In genomic region chr11:70597301-70597700, GRCm38 (mm10) we compare ENCODE assay signal across 17 mouse cellular contexts. TPM values are rescaled to one million over a fixed set of nuclear protein-coding genes. Genes with fewer than 3 reads are reported as not detected.
A peak's percentile ranks its signal among the peaks of the same experiment; 100 is the strongest.
DNase-seq lines count a peak whose midpoint lies in the region; ATAC-seq and TF ChIP-seq lines count a peak whose summit lies in the region.
"Had no signal": no experiment of that assay in that cellular context is flagged by ENCODE, and none has a peak within 500 bp of the region (broad histone marks: within the 10 kb centered on the region; RNA-seq: fewer than 3 reads in every experiment).

No protein-coding gene starts in this region.

- peak; percentile 65 for ATAC-seq in common myeloid progenitor, adult 5-6 weeks (replicated peaks; ENCODE audit: low read depth, poor library complexity, severe bottlenecking)
- ATAC-seq in liver, embryonic 14.5 days (ENCODE audit: insufficient read depth), result peak; percentile 50; the same call in 1 of the 2 replicates

- no peak overlapping the region for H3K4me3 ChIP-seq in layer of hippocampus, adult 2 months
- no peak overlapping the region for H3K4me3 ChIP-seq in liver, embryonic 14.5 days (ENCODE audit: insufficient read depth in 1 of 2, low read depth in 2 of 2, low read length in 2 of 2)
- no peak overlapping the region for H3K4me3 ChIP-seq in olfactory bulb, adult 2 months (ENCODE audit: insufficient read depth, low read depth, low read length)
- H3K4me3 ChIP-seq: hindbrain, embryonic 15.5 days; kidney, embryonic 15.5 days had no signal

- WGBS in liver, embryonic 14.5 days (ENCODE audit: insufficient replicate concordance), result 12% methylated on average over 6 of the region's 6 CpGs
- WGBS in olfactory bulb, adult 2 months, result 83% methylated on average over 6 of the region's 6 CpGs

- intact Hi-C loops in gastrocnemius, postnatal 36 days (cut with DNase I), result no loop called here

- peak overlapping the region; percentile 84 for H3K27ac ChIP-seq in layer of hippocampus, adult 2 months
- no peak overlapping the region for H3K27ac ChIP-seq in liver, embryonic 14.5 days
- H3K27ac ChIP-seq in olfactory bulb, adult 2 months (ENCODE audit: insufficient read depth, low read depth, low read length), result peak overlapping the region; percentile 42; the same call in 1 of the 2 replicates

- H3K36me3 ChIP-seq in liver, embryonic 14.5 days (replicated peaks; ENCODE audit: control insufficient read depth, insufficient read depth, low read depth), result no peaks in the 10 kb centered on the region

- TF ChIP-seq POLR2A in olfactory bulb, adult 2 months (IDR thresholded peaks at IDR 0.05; ENCODE audit: insufficient read depth, low read depth, low read length), result no peak

- DNase-seq in layer of hippocampus, adult 2 months (ENCODE audit: low spot score in 2 of 2), result no peak
- no peak for DNase-seq in layer of hippocampus, adult 9-11 months
- DNase-seq in liver, embryonic 14.5 days (ENCODE audit: low read depth in 3 of 3, low spot score in 3 of 3), result no peak
- DNase-seq in right cerebral cortex, postnatal 14 days, result no peak
- no peak for DNase-seq in gastrocnemius, postnatal 36 days
- DNase-seq in retina, embryonic 14.5 days (ENCODE audit: low spot score), result no peak
- DNase-seq: B cell, adult 2 months; cerebellum, adult 18-20 months; heart, adult 18-20 months had no signal

- TF ChIP-seq CTCF in layer of hippocampus, adult 2 months (conservative IDR thresholded peaks at IDR 0.05), result no peak
- no peak for TF ChIP-seq CTCF in liver, embryonic 14.5 days (IDR thresholded peaks at IDR 0.05; ENCODE audit: low read depth)
- TF ChIP-seq CTCF in olfactory bulb, adult 2 months (IDR thresholded peaks at IDR 0.05; ENCODE audit: insufficient read depth, low read depth, low read length), result no peak

- no peaks in the 10 kb centered on the region for H3K9me3 ChIP-seq in liver, embryonic 14.5 days (ENCODE audit: control insufficient read depth, low read length)
- H3K9me3 ChIP-seq: hindbrain, embryonic 15.5 days; kidney, embryonic 15.5 days had no signal

- H3K27me3 ChIP-seq in liver, embryonic 14.5 days (ENCODE audit: control insufficient read depth, insufficient read depth, low read length), result no peaks in the 10 kb centered on the region
- H3K27me3 ChIP-seq: hindbrain, embryonic 15.5 days; kidney, embryonic 15.5 days had no signal

- TF ChIP-seq EP300 in liver, embryonic 14.5 days (IDR thresholded peaks at IDR 0.05; ENCODE audit: low read depth), result no peak

- H3K4me2 ChIP-seq in liver, embryonic 14.5 days (ENCODE audit: low read depth), result no peak overlapping the region
- H3K4me2 ChIP-seq: hindbrain, embryonic 15.5 days; kidney, embryonic 15.5 days had no signal

- no peak overlapping the region for H3K9ac ChIP-seq in liver, embryonic 14.5 days (replicated peaks)
- H3K9ac ChIP-seq: hindbrain, embryonic 15.5 days; kidney, embryonic 15.5 days had no signal

- peaks cover 0 to 14% of the 10 kb centered on the region in 2 experiments; a peak in 2 of 4 replicates for H3K4me1 ChIP-seq in liver, embryonic 14.5 days (replicated peaks; ENCODE audit: control insufficient read depth in 2 of 2, insufficient read depth in 2 of 2, low read length in 1 of 2)
- peaks cover 15% of the 10 kb centered on the region for H3K4me1 ChIP-seq in olfactory bulb, adult 2 months (ENCODE audit: control insufficient read depth, insufficient read depth, low read length)
- H3K4me1 ChIP-seq: hindbrain, embryonic 15.5 days had no signal

RNA-seq across cellular contexts. Expression of gene 4930544D05Rik, which starts 18.3 kb away (rescaled TPM):
- total RNA-seq in layer of hippocampus, adult 2 months (2021), result under 1 TPM; 0.47 to 0.72 TPM
- total RNA-seq in common myeloid progenitor, adult 5-6 weeks (2017), result not detected in 2 replicates
- polyA plus RNA-seq in liver, embryonic 14.5 days (2012; rRNA removed), result not detected in 2 replicates
- polyA plus RNA-seq in liver, embryonic 14.5 days (2014; fragmentation: Nextera tagmentation; extraction: Ambion mirVana), result not detected in 2 replicates
- polyA plus RNA-seq in olfactory bulb, adult 2 months (2012; ENCODE audit: insufficient read depth, insufficient read length, low replicate concordance, missing spikeins), result not detected in 2 replicates
- not detected for total RNA-seq in gastrocnemius, postnatal 36 days (2021)
- total RNA-seq: heart, adult 18-20 months had no signal
- polyA plus RNA-seq: brain, embryonic 14.5 days; heart, postnatal 0 days; hindbrain, embryonic 15.5 days; kidney, embryonic 15.5 days had no signal

RNA-seq across cellular contexts. Expression of gene Chrne, which starts 21.7 kb away (rescaled TPM):
- total RNA-seq in layer of hippocampus, adult 2 months (2021), result not detected
- total RNA-seq in common myeloid progenitor, adult 5-6 weeks (2017), result 0.37 TPM in 1 of 2 replicates, not detected in the other
- polyA plus RNA-seq in liver, embryonic 14.5 days (2012; rRNA removed), result not detected in 2 replicates
- not detected in 2 replicates for polyA plus RNA-seq in liver, embryonic 14.5 days (2014; fragmentation: Nextera tagmentation; extraction: Ambion mirVana)
- not detected in 2 replicates for polyA plus RNA-seq in olfactory bulb, adult 2 months (2012; ENCODE audit: insufficient read depth, insufficient read length, low replicate concordance, missing spikeins)
- 10 to 100 TPM; 18.0 to 28.1 TPM for total RNA-seq in gastrocnemius, postnatal 36 days (2021)
- total RNA-seq: heart, adult 18-20 months; layer of hippocampus, adult 18-20 months; left cerebral cortex, postnatal 14 days had no signal
- polyA plus RNA-seq: heart, postnatal 0 days had no signal

RNA-seq across cellular contexts. Expression of gene Mink1, which starts 34.6 kb away (rescaled TPM):
- total RNA-seq in layer of hippocampus, adult 2 months (2021), result 100 to 1,000 TPM; 505 to 510 TPM
- 30.8 and 33.5 TPM in 2 replicates for total RNA-seq in common myeloid progenitor, adult 5-6 weeks (2017)
- 13.7 and 14.1 TPM in 2 replicates for polyA plus RNA-seq in liver, embryonic 14.5 days (2012; rRNA removed)
- 3.7 and 5.0 TPM in 2 replicates for polyA plus RNA-seq in liver, embryonic 14.5 days (2014; fragmentation: Nextera tagmentation; extraction: Ambion mirVana)
- polyA plus RNA-seq in olfactory bulb, adult 2 months (2012; ENCODE audit: insufficient read depth, insufficient read length, low replicate concordance, missing spikeins), result 190 TPM in 1 of 2 replicates, not detected in the other
- 10 to 100 TPM; 28.0 to 31.1 TPM for total RNA-seq in gastrocnemius, postnatal 36 days (2021)

RNA-seq across cellular contexts. Expression of gene Gp1ba, which starts 41.6 kb away (rescaled TPM):
- total RNA-seq in layer of hippocampus, adult 2 months (2021), result not detected
- total RNA-seq in common myeloid progenitor, adult 5-6 weeks (2017), result 0.58 and 3.2 TPM in 2 replicates
- 4.5 TPM in 2 replicates for polyA plus RNA-seq in liver, embryonic 14.5 days (2012; rRNA removed)
- 7.6 and 9.1 TPM in 2 replicates for polyA plus RNA-seq in liver, embryonic 14.5 days (2014; fragmentation: Nextera tagmentation; extraction: Ambion mirVana)
- not detected in 2 replicates for polyA plus RNA-seq in olfactory bulb, adult 2 months (2012; ENCODE audit: insufficient read depth, insufficient read length, low replicate concordance, missing spikeins)
- total RNA-seq in gastrocnemius, postnatal 36 days (2021), result not detected
- total RNA-seq: layer of hippocampus, adult 18-20 months; left cerebral cortex, postnatal 14 days had no signal

RNA-seq across cellular contexts. Expression of gene Rnf167, which starts 49.7 kb away (rescaled TPM):
- 10 to 100 TPM; 88.8 to 99.4 TPM for total RNA-seq in layer of hippocampus, adult 2 months (2021)
- total RNA-seq in common myeloid progenitor, adult 5-6 weeks (2017), result 56.9 and 65.8 TPM in 2 replicates
- 47.7 and 48.4 TPM in 2 replicates for polyA plus RNA-seq in liver, embryonic 14.5 days (2012; rRNA removed)
- polyA plus RNA-seq in liver, embryonic 14.5 days (2014; fragmentation: Nextera tagmentation; extraction: Ambion mirVana), result 56.0 and 66.9 TPM in 2 replicates
- not detected in 2 replicates for polyA plus RNA-seq in olfactory bulb, adult 2 months (2012; ENCODE audit: insufficient read depth, insufficient read length, low replicate concordance, missing spikeins)
- 10 to 100 TPM; 27.3 to 33.8 TPM for total RNA-seq in gastrocnemius, postnatal 36 days (2021)

Comparison
In these comparisons a context has a peak if more than half of its experiments do, and no peak if none do; other contexts are left out.
1. RNA of gene Chrne, which starts 21.7 kb away (total RNA-seq): 18.0 to 28.1 TPM in gastrocnemius, postnatal 36 days; 0.37 TPM in common myeloid progenitor, adult 5-6 weeks and not detected in layer of hippocampus, adult 2 months; every median in the first group is over 10 times any median in the second.
2. RNA of gene Mink1, which starts 34.6 kb away (total RNA-seq): 505 to 510 TPM in layer of hippocampus, adult 2 months; 28.0 to 31.1 TPM in gastrocnemius, postnatal 36 days and 30.8 to 33.5 TPM in common myeloid progenitor, adult 5-6 weeks; every median in the first group is over 10 times any median in the second.